In the genomic region with DNA sequence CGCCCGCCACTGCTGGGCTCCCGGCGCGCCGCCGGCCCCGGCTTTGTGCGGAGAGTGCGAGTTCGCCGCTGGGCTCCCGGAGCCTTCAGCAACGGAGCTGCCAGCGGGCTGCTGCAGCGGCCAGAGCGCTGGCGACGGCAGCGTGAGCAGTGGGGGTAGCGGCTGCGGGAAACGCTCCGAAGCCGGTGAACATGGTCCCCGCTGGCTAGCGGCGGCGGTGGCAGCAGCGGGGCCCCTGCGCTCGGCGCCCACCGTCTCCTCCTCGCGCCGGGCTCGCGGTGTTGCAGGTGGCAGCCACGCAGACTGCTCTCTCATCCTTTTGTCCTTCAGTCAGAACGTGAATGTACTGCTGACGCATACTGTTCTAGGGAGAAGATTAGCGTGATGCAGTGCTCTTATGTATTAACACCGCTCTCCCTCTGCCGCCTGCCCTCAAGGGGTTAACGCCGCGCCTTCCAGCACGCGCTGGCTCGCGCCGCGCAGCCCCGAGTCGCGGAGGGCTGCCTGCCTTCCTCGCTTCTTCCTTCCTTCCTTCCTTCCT, we compare ENCODE assay signal across 9 mouse cellular contexts. TPM values are rescaled to one million over a fixed set of nuclear protein-coding genes. Genes with fewer than 3 reads are reported as not detected.
DNase-seq lines count a peak whose midpoint lies in the region; ATAC-seq and TF ChIP-seq lines count a peak whose summit lies in the region.
"Had no signal": no experiment of that assay in that cellular context is flagged by ENCODE, and none has a peak within 500 bp of the region (broad histone marks: within the 10 kb centered on the region; RNA-seq: fewer than 3 reads in every experiment).

No protein-coding gene starts in this region.

- peak overlapping the region; percentile 97 for H3K4me2 ChIP-seq in heart, embryonic 13.5 days

- DNase-seq in cerebellum, postnatal 14 days: peak; percentile 79 to 84
- DNase-seq in layer of hippocampus, postnatal 25 days (ENCODE audit: extremely low spot score in 1 of 2, low spot score in 1 of 2): peak; percentile 56 to 59
- DNase-seq in midbrain, embryonic 10.5 days (ENCODE audit: low spot score): no peak
- peak; percentile 67 for DNase-seq in testis, postnatal 10 days (ENCODE audit: low spot score)

- peaks cover 2% of the 10 kb centered on the region; the same call in 1 of the 2 replicates for H3K9me3 ChIP-seq in erythroblast, embryonic 14.5 days (ENCODE audit: control insufficient read depth, low read length)
- no peaks in the 10 kb centered on the region for H3K9me3 ChIP-seq in ES-Bruce4 (replicated peaks; ENCODE audit: control insufficient read depth, insufficient read depth, low read length, poor library complexity, severe bottlenecking)
- no peaks in the 10 kb centered on the region for H3K9me3 ChIP-seq in heart, embryonic 13.5 days
- H3K9me3 ChIP-seq in midbrain, embryonic 10.5 days (replicated peaks): no peaks in the 10 kb centered on the region

- TF ChIP-seq CTCF in ES-Bruce4 (IDR thresholded peaks at IDR 0.05; ENCODE audit: low read depth, low read length): no peak

- peak overlapping the region; percentile 55 for H3K9ac ChIP-seq in ES-Bruce4 (ENCODE audit: low read depth, poor library complexity, severe bottlenecking)
- H3K9ac ChIP-seq in heart, embryonic 13.5 days: peak overlapping the region; percentile 85

- TF ChIP-seq POLR2A in ES-Bruce4 (IDR thresholded peaks at IDR 0.05; ENCODE audit: insufficient read depth, low read length): no peak

- H3K4me3 ChIP-seq in erythroblast, embryonic 14.5 days (replicated peaks): peak overlapping the region; percentile 50
- H3K4me3 ChIP-seq in ES-Bruce4 (ENCODE audit: low read depth, low read length): peak overlapping the region; percentile 86
- peak overlapping the region; percentile 71 for H3K4me3 ChIP-seq in heart, embryonic 13.5 days
- peak overlapping the region; percentile 82 for H3K4me3 ChIP-seq in midbrain, embryonic 10.5 days

- ATAC-seq in erythroblast, adult 5-6 weeks (replicated peaks; ENCODE audit: low FRiP score, poor library complexity, severe bottlenecking): no peak
- ATAC-seq in heart, embryonic 13.5 days (ENCODE audit: extremely low read depth, insufficient number of reproducible peaks, low FRiP score, low TSS enrichment): no peak; the same call in 1 of the 2 replicates

- H3K27me3 ChIP-seq in erythroblast, embryonic 14.5 days (ENCODE audit: control insufficient read depth): peaks cover 58% of the 10 kb centered on the region
- H3K27me3 ChIP-seq in ES-Bruce4 (ENCODE audit: control insufficient read depth, insufficient read depth, low read length, poor library complexity, severe bottlenecking): peaks cover 4% of the 10 kb centered on the region; the same call in 1 of the 2 replicates
- peaks cover 26% of the 10 kb centered on the region for H3K27me3 ChIP-seq in heart, embryonic 13.5 days (replicated peaks)
- peaks cover 57% of the 10 kb centered on the region for H3K27me3 ChIP-seq in midbrain, embryonic 10.5 days (ENCODE audit: low read depth, poor library complexity, severe bottlenecking)

- peaks cover 12% of the 10 kb centered on the region for H3K4me1 ChIP-seq in erythroblast, embryonic 14.5 days (ENCODE audit: control insufficient read depth)
- H3K4me1 ChIP-seq in ES-Bruce4 (ENCODE audit: control insufficient read depth, insufficient read depth, low read length): no peaks in the 10 kb centered on the region
- H3K4me1 ChIP-seq in heart, embryonic 13.5 days: peaks cover 21% of the 10 kb centered on the region
- H3K4me1 ChIP-seq in midbrain, embryonic 10.5 days: peaks cover 61% of the 10 kb centered on the region

- H3K36me3 ChIP-seq in erythroblast, embryonic 14.5 days (ENCODE audit: control insufficient read depth): peaks cover 6% of the 10 kb centered on the region; the same call in 1 of the 2 replicates
- H3K36me3 ChIP-seq in ES-Bruce4 (ENCODE audit: control insufficient read depth, insufficient read depth, low read length, poor library complexity, severe bottlenecking): no peaks in the 10 kb centered on the region
- no peaks in the 10 kb centered on the region for H3K36me3 ChIP-seq in heart, embryonic 13.5 days
- H3K36me3 ChIP-seq in midbrain, embryonic 10.5 days: peaks cover 10% of the 10 kb centered on the region

- WGBS in heart, embryonic 13.5 days: under 1% methylated on average over 56 of the region's 58 CpGs
- WGBS in midbrain, embryonic 10.5 days: 2% methylated on average over 57 of the region's 58 CpGs

- H3K27ac ChIP-seq in ES-Bruce4 (ENCODE audit: insufficient read depth, low read length): no peak overlapping the region
- H3K27ac ChIP-seq in heart, embryonic 13.5 days (replicated peaks): no peak overlapping the region
- peak overlapping the region; percentile 91 for H3K27ac ChIP-seq in midbrain, embryonic 10.5 days (replicated peaks)

- TF ChIP-seq EP300 in ES-Bruce4 (IDR thresholded peaks at IDR 0.05; ENCODE audit: insufficient read depth, low read depth, low read length): no peak

RNA-seq across cellular contexts. Expression of gene Lrrc4, which starts 1.3 kb away (rescaled TPM):
- polyA plus RNA-seq in erythroblast, embryonic 14.5 days (2012): not detected in 2 replicates
- total RNA-seq in erythroblast, adult 5-6 weeks (2015; ENCODE audit: low replicate concordance): not detected in 2 replicates
- not detected in 2 replicates for total RNA-seq in erythroblast, adult 5-6 weeks (2017; ENCODE audit: low replicate concordance)
- polyA plus RNA-seq in ES-Bruce4 (2011; ENCODE audit: insufficient read depth, insufficient read length, low read depth, missing spikeins): 0.61 and 0.72 TPM in 2 replicates
- polyA plus RNA-seq in heart, embryonic 13.5 days (2015; fragmentation: Nextera tagmentation; extraction: Ambion mirVana): 0.40 and 0.41 TPM in 2 replicates
- 10 to 100 TPM; 86.3 to 97.2 TPM for total RNA-seq in layer of hippocampus, postnatal 25 days (2021)
- 1.5 and 2.3 TPM in 2 replicates for polyA plus RNA-seq in midbrain, embryonic 10.5 days (2016; fragmentation: Nextera tagmentation; extraction: Ambion mirVana)
- total RNA-seq: hematopoietic stem cell, adult 5-6 weeks had no signal
